Mouse (Mus musculus): ENCODE data around the gene G430095P16Rik. TPM values are rescaled to one million over a fixed set of nuclear protein-coding genes. Genes with fewer than 3 reads are reported as not detected.

Gene G430095P16Rik
- total RNA-seq, 2 experiments from 2014 or later: 7.8 to 10.2 TPM

- DNase-seq (ENCODE audit: low spot score in 2 of 2): no peak
These were observed 3.7 kb upstream of the G430095P16Rik start for GRCm38 (mm10) chr8:84718959-84719690.

GRCm38 (mm10) chr8:84722530-84722849 is 317 bp upstream of the G430095P16Rik start:
- peak in 1 of 2 experiments; percentile 23 for DNase-seq (ENCODE audit: low spot score in 2 of 2)

DNA sequence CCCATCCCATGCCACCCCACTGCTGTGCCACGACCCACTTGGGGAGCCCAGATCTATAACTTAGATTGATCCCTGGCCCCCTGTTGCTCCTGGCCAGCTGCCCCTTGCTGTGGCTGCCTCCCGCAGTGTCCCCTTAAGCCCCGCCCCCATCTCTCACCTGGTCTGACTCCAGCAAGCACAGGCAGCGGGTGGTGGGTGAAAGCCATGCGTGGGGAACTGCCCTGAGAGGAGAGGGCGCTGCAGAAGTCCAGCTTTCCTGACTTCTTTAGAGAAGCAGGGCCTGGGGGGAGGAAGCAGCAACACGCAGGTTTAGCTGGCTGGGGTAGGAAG is 729 bp downstream of the G430095P16Rik start:
- DNase-seq (ENCODE audit: low spot score in 2 of 2): peak in 1 of 2 experiments; percentile 40

- DNase-seq (ENCODE audit: low spot score in 2 of 2): no peak
These were observed 1.9 kb downstream of the G430095P16Rik start for GRCm38 (mm10) chr8:84724683-84725082.

GRCm38 (mm10) chr8:84725246-84725940 is 2.6 kb downstream of the G430095P16Rik start:
- no peak for DNase-seq (ENCODE audit: low spot score in 2 of 2)

DNA sequence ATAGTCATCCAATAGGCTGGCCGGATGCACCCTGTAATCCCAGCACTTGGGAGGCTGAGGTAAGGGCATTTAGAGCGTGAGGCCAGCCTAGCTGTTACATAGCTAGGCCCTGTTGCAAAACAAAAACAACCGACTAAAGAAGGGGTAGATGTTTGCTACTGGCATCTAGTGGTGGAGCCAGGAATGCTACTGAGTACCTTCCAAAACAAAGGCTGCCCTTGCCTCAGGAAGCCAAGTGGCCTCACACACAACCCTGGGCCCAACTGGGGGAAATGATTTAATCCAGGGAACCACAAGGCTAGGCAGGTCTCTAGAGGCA is 3.1 kb downstream of the G430095P16Rik start:
- no peak for DNase-seq (ENCODE audit: low spot score in 2 of 2)

- DNase-seq (ENCODE audit: low spot score in 2 of 2): no peak
These were observed 5.7 kb downstream of the G430095P16Rik start for GRCm38 (mm10) chr8:84728474-84728873.

- no peak for DNase-seq (ENCODE audit: low spot score in 2 of 2)
These were observed 7.1 kb downstream of the G430095P16Rik start for GRCm38 (mm10) chr8:84729921-84730362.

GRCm38 (mm10) chr8:84730541-84731370 is 7.9 kb downstream of the G430095P16Rik start:
- no peak for DNase-seq (ENCODE audit: low spot score in 2 of 2)

DNA sequence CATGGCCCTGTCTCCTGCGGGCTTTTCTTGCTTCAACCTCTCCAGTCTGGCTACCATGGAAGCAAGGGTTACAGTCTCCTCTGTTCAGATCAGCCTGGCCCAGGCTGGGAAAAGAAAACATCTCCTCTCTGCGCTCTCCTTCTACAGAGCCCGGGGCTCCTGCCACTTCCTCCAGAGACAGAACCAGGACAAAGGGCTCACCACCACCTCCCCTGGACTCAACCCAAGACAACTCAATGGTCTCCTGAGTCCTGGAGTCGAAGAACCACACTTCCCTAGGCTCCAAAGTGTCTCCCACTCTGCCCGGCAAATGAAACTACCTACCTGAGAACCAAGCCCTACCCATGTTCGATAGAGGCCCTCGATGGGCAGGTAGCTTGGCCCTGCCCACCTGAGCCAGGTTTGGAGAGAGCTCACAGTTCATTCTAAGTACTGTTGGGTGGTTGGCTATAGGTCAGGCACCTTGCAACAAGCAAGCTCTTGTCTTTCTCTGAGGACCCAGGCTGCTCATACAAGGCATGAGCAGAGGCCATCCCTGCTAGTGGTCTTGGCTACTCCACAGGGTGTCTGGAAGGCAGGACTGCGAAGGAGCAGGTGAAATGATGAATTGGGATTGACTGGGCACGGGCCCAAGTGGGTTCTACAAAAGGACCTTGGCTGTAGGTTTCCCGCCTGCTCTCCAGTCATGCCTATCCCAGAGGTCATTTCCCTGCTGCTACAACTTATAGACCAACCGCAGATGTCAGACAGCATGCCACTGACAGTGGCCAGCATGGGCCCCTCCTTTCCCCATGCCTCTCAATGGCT is 8.8 kb downstream of the G430095P16Rik start:
- DNase-seq (ENCODE audit: low spot score in 2 of 2): no peak

- no peak for DNase-seq (ENCODE audit: low spot score in 2 of 2)
These were observed 9.7 kb downstream of the G430095P16Rik start for GRCm38 (mm10) chr8:84732545-84732944.

GRCm38 (mm10) chr8:84732996-84733395 is 10.2 kb downstream of the G430095P16Rik start:
- DNase-seq (ENCODE audit: low spot score in 2 of 2): no peak

GRCm38 (mm10) chr8:84733959-84734358 is 11.2 kb downstream of the G430095P16Rik start:
- DNase-seq (ENCODE audit: low spot score in 2 of 2): no peak

DNA sequence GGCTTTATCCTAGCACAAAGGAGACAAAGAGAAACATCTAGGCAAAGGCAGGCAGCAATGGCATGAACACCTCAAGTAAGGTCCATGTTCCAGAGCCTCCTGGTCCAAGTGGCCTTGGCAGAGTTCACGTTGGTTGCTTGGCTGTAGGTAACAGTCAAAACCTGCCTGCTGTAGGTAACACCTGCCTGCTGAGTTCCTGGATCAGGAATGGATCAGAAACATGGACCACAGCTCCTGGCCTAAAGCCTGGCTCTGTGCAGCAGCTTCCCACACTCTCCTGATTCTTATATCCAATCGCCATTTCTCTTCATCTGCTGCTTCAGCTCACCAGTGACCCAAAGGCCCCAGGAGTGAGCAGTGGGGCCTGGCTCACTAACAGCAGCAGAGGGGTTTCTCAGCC is 11.9 kb downstream of the G430095P16Rik start:
- DNase-seq (ENCODE audit: low spot score in 2 of 2): no peak

DNA sequence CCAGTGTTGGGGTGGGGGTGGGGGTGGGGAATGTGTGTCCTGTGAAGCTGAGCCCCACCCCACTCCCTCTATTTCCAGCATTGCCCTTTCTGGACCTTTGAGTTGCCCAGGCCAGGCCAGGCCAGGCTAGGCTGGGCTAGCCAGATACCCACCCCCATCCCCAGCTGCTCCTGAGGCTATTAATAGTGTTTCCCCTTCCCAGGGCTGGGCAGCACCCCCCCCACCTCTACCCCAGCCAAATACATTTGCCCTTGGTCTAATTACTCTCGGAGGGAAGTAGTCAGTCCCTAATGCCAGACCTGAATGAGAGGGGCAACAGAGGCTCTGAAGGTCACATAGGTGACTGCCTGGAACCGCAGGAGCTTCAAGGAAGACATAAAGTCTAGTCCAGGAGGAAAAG is 12.8 kb downstream of the G430095P16Rik start:
- no peak for DNase-seq (ENCODE audit: low spot score in 2 of 2)

GRCm38 (mm10) chr8:84736521-84736920 is 13.7 kb downstream of the G430095P16Rik start:
- no peak for DNase-seq (ENCODE audit: low spot score in 2 of 2)

- peak; percentile 70 to 82 for DNase-seq (ENCODE audit: low spot score in 2 of 2)
These were observed 14.8 kb downstream of the G430095P16Rik start for GRCm38 (mm10) chr8:84737608-84738007.

DNA sequence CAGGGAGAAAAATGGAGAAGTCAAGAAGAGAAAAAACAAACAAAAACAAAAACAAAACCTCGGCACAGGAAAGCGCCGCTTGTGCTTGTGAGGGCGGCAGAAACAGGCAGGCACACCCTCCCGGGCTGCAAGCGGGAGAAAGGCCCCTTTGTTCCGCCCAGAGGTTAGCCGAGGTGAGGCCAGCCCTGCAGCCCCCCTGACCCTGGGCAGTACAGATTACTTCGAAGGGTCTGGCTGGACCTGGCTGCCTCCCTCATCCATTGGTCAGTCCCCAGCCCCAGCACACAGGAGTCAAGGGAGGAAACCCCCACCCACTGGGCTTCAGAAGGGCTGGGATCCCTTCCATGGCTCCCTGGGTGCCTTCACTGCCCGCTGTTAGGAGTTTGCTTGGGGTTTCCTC is 15.5 kb downstream of the G430095P16Rik start:
- no peak for DNase-seq (ENCODE audit: low spot score in 2 of 2)

DNA sequence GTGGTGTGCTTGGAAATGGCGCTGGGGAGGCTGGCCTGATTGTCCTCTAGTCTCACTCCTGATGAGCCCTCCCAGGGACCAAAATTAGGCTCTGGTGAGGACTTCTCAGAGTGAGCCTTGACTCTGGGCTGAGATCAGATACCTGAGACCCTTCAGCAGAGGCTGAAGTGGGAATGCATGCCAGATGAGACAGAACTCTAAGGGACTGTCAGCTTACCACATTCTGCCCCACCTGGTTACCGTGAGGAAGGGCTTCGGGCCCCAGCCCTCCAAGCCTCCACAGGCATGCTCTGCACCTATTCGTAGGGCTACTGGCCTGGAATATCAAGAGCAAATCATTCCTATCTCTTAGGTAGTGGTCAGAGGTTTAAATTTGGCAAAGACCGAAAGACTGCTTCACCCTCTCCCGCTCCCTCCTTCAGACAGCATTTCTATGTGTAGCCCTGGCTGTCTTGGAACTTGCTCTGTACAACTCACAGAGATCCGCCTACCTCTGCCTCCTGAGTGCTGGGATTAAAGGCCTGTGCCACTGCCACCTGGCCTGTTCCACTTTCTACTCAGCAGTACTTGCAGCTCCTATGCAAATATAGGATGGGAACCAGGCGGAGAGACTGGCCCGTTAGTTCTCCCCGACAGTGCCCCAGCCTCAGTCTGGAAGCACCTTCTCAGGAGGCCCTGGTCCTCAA is 16.1 kb downstream of the G430095P16Rik start:
- no peak for DNase-seq (ENCODE audit: low spot score in 2 of 2)

DNA sequence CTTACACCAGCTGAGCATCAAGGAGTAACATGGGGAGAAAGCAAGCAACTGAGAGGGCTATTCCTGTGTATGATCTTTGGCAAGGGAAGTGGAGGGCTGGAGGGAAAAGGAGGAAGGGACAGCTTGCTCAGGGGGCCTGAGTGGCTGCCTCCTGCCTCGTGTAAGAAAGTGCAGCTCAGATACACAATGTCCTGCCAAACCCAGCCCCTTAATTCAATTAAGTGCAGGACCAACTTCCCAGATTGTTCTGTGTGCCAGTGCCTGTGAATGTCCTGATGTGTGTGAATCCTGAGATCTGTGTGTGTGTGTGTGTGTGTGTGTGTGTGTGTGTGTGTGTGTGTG is 16.6 kb downstream of the G430095P16Rik start:
- DNase-seq (ENCODE audit: low spot score in 2 of 2): no peak
